Mouse (Mus musculus) liver, embryonic 14.5 days (tissue): Measurements from ENCODE around the gene Uba1.

Experiments used
- CTCF ChIP-seq: IDR thresholded peaks from 2 replicates; pipeline ENCODE4 v1.5.1; 2016; ENCODE audit warnings: antibody characterized with exemption, low read depth, control low read depth
- EP300 ChIP-seq: IDR thresholded peaks from 2 replicates; pipeline ENCODE4 v1.6.1; 2016; ENCODE audit warnings: antibody characterized with exemption, low read depth

DNA sequence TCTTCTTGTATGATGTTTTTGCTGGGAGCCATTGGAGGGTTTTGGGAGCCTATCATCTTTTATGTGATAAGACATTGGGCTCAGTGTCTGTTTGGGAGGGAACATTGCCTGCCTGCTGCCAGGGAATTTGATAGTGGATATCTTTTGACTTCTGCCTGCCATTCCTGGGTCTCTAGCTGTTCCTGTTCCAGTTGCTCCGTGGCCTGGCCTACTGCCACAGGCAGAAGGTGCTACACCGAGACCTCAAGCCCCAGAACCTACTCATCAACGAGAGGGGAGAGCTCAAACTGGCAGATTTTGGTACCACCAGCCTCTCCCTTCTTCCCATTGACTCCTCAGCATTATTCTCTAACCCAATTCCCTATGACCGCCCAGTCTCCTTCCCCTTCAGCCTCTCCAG is 37.7 kb downstream of the Uba1 start:
- no peak for TF ChIP-seq CTCF
- TF ChIP-seq EP300: no peak
